Mouse (Mus musculus) natural killer cell, adult 2 months (primary cell): ENCODE data around the gene Clca1.
"Not testable (repeated sequence)": the region's sequence is repeated elsewhere in the genome, so short reads cannot be mapped to it uniquely, and the experiment has no call there.

ENCODE experiments used
- DNase-seq, 2 experiments: peaks; one replicate each; pipeline ENCODE4 v3.0.0; 2022; ENCODE audit warnings: low spot score in 2 of 2

The Clca1 gene

DNA sequence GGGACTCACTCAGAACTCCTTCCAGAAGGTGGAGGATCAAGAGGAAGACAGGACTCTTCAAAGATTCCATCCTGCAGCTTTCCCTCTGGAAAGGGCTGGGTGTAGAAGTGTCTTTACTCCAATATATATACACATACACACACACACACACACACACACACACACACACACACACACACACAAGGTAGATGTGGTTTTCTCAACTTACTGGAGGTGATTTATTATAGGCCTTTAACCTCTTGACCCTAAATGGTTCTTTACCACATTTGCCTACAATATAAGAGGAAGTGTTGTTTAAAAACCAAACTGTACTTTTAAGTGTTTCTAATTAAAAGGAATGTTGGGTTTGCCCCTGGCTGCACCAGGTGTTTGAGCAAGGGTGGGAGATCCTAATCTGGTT is at the start of gene Clca1:
Clca1 (minus strand) TSS at position 101 of the 400 bp plus-strand sequence.
- no peak for DNase-seq

DNA sequence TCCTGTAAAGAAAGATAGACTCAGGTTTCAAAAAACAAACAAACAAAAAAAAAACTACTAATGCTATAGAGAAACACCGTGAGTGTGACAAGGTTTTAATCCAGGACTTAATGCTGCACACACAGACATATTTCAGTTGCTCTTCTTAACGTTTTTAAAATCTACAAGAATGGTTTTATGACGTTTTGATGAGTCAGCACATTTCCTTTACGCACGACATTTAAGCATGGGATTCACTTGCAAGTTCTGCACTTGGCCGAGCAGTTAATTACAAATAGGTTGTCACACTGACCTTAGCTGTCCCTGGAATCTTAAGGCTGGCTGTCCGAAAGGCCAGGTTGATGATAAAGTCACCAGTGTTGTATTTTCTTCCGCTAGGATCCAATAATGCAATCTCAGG is 48.3 kb upstream of the Clca1 start:
- no peak for DNase-seq

DNA sequence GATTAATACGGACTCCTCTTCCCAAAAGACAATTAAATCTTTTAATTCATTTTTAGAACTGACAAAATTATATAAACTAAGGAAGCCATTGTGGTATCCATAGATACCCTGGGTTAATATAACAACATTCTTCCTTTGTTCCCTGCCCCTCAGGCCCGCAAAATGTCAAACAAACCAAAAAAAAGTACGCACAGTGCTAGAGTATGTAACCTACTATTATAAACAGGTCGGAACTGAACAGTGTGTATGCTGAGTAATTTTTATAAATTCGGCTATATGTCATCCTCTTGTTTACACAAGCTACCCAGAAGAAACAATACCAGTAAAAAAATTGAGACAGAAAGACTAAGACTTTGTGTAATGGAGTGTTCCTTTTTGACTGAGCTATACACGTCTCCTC is 45.8 kb upstream of the Clca1 start:
- no peak for DNase-seq

DNA sequence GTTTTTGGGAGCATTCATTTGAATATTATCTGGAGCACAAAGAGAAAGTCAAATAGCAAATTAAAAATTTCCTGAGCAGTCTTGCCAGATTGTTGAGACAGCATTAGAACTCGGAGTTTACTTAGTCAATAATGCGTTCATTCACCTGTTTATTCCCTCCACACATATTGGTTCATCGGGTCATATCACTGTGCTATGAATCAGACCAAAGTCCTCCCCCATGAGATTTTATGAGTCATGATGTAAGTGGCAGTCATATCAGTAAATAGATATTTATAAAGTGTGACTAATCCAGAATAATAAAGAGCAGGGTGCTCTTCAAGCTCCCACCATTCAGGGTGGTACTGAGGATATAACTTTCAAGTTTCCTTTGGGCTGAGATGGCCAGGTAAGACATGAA is 39.8 kb upstream of the Clca1 start:
- no peak for DNase-seq

DNA sequence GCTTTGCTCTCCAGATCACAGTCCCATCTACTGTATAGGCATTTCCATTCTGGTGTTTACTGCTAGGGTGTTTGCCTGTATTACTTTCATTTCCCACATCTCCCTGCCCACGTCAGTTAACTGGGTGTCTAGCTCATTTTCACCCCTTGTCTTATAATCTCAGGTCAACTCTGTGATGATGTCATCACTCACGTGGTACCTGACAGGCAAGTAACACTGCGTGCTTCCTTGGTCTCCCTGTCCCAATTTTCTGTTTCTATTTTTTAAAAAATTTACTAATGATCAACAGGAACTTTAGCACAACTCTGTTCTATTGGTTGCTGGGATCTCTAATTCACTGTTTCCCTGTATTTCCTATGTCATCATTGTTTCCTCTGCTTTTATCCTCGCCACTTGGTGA is 36.4 kb upstream of the Clca1 start:
- no peak for DNase-seq

DNA sequence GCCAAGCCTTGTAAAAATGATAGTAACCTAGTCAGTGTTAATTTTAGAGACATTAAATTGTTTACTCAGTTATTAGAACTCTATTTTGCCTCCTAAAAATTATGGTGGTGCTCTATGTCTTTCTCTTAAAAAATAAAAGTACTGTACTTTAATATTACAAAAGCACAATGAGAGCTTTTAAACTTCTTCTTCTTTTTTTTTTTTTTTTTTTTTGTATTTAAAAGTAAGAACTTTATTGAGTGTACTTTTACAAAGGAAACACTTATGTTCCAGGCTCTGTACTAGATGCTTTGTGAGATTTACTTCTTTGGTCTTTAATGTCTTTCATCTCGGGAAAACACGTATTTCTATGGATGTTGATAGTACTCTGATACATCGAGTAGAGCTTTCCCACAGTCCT is 22.6 kb upstream of the Clca1 start:
- DNase-seq, result not testable (repeated sequence)

DNA sequence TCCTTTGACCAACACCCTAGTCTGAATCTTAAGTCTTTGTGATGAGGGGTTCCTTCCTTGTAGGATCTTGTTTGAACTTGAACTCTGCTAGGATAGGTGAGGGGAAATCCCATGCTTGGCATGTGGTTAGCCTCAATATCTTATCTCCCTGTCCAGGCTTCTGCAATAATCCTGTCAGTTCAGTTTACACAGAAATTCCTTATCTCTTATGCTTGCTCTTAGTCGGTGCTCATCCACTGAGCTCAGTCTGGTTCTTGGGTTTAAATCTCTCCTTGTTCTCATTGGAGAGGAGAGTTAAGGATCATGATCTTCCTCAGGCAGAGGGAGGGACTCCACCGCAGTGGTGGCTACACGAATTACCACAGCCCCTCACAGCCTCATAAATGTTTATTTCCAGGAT is 17.2 kb upstream of the Clca1 start:
- DNase-seq, result no peak

DNA sequence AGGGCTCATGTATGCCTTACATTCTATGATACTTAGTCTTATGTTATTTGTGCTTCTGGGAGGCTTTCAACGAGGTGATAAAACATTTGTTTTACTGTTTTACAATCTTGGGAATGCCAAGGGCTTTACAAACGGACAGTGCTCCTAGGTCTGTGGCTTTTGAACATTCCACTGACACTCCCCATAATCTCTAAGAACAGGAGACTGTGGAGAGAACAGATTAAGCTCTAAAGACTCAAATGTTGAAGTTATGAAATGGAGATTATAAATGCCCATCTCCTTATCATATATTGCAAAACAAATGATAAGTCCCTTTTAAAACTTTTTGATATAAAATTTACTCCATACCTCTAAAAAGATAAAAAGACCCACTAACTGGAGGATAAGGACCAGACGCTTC is 6.2 kb upstream of the Clca1 start:
- DNase-seq, result no peak

DNA sequence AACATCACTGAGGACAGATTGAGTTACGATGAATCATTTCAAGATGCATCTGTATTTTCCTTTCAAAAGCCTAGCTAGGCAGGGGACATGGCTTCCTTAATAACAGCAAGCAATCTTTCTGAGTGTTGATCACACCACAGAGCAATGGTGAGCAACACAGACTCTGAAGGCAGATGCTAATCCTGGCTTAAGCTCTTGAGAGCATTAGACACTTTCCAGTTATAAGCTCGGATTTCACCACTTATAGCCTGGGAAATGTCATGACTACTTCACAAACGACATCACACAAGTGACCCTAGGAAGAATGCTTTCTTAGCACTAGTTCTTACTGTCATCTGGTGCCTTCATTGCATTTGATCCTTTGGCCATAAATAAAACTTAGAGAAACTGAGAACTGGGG is 4.5 kb downstream of the Clca1 start:
- DNase-seq, result no peak

DNA sequence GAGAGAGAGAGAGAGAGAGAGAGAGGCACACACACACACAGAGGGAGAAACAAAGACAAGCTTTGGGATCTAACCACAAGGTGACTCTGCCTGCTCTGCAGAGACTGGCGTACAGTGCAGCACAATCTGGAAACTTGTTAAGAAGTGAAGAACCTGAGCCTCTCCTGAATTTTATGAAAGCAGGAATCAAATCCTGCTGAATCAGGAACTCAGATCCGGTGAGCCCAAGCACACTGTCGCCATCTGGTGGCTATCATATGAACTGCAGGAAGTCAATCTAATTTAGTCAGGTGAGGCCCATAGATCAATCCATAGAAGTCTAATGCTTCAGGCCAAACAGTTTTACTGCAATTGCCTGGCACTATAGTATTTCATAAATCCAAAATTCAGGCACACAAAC is 5.8 kb downstream of the Clca1 start:
- DNase-seq, result no peak

DNA sequence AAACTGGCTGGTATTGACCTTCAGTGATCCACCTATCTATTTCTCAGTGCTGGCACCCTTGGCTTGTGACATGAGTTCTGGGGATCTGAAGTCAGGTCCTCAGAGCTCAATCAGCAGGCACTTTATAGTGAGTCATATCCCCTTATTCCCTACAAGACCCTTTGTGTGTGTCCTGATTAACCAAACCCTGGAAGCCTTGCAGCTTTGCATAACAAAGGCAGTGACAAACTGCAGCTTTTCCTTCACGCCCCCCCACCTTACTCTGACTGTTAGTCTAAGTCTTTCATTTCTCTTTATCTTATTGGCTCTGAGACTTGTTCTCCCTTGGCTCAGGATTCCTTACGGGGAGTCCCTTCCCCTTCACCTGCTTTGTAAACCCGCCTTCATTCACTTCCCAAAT is 14.8 kb downstream of the Clca1 start:
- DNase-seq, result no peak

DNA sequence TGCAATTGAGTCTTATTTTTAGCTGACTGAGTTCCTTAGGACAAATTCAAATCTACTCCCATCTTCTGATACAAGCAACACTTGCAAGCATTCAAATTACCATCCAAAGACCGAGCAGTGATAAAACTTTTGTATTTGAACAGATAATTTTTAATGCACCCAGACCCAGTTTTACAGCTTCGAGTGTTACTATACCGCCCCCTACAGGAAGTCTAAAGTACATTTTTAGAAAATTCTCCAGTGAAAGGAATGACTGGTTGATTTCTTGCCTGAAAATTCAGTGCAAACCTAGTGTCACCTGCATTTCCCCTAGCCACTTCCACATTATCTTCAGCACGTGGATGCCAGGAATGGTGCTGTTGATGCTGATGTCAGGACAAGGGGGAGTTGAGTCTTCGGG is 28.2 kb downstream of the Clca1 start:
- DNase-seq, result no peak

DNA sequence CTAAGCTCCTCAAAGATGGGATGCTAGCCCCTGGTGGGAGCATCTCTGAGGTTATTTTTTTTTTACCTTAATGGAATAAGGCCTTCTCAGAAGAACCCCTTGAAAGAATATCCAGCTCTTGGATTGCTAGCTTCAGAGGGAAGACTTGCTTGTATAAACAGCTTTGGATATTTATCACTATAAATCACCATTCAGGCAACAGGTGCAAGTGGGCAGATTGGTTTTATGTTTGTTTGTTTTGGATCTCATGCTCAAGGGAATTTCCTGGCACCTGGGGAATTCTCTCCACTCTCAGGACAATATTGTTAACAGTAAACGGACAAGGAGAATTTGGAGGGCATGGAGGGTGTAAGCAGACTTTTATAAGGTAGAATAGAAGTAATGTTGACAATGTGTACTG is 31.7 kb downstream of the Clca1 start:
- DNase-seq, result no peak

DNA sequence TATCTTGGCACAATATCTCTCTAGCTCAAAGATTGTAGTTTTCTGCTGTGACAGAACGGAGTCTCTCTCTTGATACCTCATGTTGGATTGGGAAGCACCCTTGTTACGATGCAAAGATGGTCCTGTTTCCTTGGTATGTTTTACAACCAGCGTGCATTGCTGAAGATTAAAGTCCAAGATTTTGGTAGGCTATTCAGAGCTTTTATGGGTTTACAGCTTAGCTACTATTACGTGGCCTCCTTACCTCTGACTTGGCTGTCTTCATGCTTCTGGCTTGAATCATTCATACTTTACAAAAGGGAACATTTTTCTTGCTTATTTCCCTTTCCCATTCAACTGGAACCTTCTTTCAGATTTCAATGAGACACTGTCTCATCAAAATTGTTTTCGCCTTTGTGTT is 39.5 kb downstream of the Clca1 start:
- DNase-seq, result no peak

DNA sequence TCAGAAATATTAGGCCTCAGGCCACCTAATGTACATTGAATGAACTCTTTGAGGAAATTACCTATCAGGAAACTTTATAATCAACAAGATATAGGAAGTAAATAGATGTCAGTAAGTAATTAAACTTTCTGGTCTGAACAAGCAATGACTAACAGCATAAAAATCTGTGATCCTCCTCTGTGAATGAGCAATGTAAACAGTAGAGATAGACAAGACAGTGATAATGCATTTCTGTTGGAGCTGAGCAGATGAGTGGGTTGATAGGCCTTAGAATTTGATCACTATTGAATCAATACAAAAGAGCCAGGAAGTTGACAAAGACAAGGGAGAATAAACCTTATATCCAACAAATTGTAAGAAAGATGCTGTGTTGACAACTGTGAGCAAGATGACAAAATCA is 40.0 kb downstream of the Clca1 start:
- no peak for DNase-seq

DNA sequence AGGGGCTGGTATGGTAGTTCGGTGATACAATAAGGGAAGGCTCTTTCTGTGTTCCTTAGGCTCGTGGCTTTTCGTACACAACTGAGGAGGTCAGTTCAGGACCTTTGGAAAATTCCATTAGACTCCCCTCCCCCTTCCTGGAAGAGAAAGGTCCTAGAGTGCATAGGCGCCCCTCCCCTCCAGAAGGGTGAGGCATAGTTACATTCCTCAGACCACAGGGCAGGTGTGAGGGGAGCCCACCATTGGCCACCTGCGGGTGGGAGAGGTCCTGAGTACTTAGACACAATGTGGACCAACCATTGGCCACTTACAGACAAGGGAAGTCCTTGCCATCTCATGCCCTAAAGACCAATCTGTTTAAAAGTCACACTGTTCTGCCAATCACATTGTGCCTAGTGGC is 46.7 kb downstream of the Clca1 start:
- DNase-seq, result no peak

DNA sequence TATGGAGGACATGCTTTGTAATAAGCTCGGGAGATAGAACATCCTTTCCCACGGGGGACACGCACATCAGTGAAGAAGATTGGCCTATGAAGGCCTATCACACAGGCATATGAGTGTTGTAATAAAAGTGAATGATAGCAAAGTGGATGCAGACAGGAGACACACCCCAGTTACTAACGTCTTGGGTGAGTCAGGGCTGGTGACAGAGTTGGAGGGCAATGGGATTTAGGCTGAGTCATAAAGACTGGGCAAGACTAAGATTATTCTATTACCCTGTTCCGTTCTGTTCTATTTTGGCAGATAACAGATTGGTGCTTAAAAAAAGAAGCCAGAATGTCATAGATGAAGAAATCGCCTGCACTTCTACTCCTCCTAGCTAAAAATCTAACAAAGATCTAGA is 52.0 kb downstream of the Clca1 start:
- no peak for DNase-seq

DNA sequence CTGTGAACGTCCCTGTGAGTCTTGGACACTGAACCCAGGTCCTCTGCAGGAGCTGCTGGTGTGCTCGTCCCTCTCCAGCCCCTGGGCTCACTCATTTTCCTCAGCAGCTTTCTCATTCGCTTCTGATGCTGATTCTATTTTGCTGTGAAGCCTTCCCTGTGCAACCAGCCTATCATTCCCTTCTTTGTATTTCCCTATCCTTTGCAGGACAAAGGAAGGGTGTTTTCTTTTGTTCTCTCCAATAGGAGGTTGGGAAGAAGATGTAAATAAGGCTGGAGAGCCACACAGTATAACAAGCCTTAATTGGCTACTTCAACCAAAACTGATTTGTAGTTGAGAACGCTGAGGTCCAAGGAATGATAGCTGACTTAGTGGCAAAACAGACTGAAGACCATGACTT is 54.9 kb downstream of the Clca1 start:
- no peak for DNase-seq

DNA sequence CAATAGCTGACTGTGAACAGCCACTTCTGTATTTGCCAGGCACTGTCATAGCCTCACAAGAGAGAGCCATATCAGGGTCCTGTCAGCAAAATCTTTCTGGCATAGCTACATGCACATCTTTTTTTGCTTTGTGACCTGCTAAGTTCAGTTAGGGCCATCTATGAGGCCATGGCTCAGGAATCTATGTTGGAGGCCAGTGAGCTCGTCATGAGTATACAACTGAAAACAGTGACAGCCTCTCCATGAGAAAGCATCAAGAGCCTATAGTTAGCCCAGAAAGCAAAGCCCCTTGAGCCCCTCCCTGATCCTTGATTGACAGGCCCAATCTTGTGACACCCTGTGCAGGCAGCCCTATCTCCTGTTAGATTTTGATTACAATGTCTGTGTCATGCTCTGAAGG is 56.5 kb downstream of the Clca1 start:
- DNase-seq, result no peak

DNA sequence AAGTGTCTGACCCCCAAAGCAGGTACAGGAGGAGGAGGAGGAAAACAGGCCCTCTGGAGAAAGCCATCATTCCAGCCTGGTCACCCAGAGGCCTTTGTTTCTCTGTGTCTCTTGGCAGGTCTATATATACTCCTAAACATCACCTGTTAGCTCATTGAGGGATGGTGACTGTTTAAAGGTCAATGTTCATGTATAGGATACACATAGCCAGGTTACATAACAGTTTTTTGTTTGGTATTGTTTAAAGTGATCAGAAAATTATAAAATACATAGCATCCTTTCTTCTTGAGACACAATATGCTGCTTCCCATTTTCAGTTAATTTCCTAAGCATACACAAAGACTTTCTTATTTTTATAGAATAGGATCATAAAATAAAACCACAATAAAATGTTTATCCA is 57.6 kb downstream of the Clca1 start, which contains the start of gene Clca4a:
Clca4a (minus strand) TSS at position 101 of the 400 bp plus-strand sequence.
- DNase-seq, result no peak

DNA sequence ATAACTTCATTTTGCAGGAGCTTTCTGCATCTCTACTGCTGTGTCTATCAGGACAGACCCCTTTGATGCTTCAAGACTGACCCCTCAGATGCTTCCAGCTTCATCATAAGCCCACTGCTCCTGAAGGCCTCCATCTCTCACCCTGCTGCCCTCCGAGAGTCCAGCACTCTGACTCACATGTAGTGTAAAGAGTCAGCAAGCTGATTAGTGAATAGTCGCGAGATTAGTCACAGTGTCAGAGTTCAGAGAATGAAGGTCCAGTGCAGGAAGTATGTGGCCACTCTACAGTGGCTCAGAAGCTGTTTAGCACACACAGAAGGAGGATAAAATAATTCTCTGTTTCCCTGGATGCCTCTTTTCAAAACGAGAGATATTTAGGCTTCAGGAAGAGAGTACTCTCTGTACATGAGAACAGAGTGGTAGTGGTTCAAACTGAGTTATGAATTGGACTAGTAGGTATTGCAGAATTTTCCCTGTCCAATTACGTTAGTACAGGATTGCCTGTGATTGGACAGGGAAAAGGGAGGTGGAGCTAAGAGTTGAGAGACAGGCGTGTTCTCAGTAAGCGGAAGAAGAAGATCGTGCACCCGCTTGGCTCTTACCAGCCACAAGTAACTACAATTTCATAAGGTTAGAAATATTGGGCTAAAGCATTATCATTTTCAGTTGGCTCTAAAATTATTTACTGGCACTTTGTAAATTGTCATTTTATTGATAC is 60.9 kb downstream of the Clca1 start:
- no peak for DNase-seq

DNA sequence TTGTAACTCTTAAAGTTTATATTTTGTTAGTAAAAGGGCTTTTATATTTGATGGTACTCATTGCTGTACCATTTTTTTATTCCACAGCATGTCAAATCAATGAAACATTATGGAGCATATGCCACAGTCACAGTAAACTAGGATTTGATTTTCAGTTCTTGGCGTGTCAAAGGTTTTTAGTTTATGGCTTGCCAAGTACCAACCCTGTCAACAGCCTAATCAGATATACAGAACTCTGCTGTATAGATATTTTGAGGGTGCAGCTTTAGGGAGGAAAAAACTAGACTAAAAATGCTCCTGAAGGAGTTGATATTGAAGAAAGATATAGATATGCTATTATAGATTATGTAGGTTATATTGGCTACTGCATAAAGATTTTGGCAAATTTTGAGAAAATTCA is 62.8 kb downstream of the Clca1 start:
- no peak for DNase-seq

DNA sequence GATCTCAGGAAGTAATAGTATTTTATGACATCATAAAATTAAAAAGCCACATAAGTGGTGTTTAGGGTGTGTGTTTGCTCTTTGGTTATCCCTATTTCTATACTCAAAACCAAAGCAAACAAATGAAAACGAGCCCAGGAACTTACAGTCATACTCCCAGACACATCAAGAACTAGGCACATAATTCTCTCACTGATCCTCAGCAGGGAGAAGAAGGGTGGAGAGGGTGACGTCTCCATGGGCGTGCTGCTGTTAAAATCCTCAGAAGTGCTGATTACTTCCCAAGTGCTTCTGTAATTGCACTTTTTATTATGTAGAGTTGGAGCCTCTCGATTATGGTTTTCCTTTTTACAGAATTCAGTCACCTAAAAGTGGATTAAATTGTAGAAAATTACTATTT is 66.5 kb downstream of the Clca1 start:
- DNase-seq, result no peak
